Mouse (Mus musculus) bone marrow, adult 2 months (tissue): ENCODE results near the gene Tcf20.

ENCODE experiments used
- CTCF ChIP-seq: fragments of 200-500 bp; IDR thresholded peaks from 2 replicates; pipeline ENCODE4 v1.5.1; 2011; ENCODE audit warnings: low read length, control low read depth; ENCODE audit not compliant: control insufficient read depth, insufficient read depth
- POLR2A ChIP-seq: fragments of 200-500 bp; IDR thresholded peaks from 2 replicates; pipeline ENCODE4 v1.6.1; 2011; ENCODE audit warnings: low read depth, mild to moderate bottlenecking, control low read depth, low read length, borderline replicate concordance; ENCODE audit not compliant: control insufficient read depth

DNA sequence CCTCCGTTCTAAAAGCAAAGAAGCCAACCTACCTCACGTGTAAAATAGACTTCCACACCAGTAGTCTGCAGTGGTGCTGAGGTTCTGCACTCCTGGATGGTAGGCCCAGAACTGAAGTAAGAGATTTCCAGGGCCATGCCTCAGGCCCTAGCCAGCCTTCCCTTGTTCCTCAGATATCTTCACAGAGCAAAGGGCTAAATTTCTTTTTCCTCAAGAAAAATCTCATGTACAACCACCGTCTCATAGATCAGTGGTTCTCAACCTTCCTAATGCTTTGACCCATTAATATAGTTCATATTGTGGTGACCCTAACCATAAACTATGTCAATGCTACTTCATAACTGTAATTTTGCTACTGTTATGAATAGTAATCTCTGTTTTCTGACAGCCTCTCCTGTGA is 87.3 kb downstream of the Tcf20 start:
- TF ChIP-seq CTCF (no peak), POLR2A (no peak)
